Mouse (Mus musculus) brain, adult 10 weeks (tissue): ENCODE data around the gene Gm20481. TPM values are rescaled to one million over a fixed set of nuclear protein-coding genes. Genes with fewer than 3 reads are reported as not detected.

Experiments
- polyA plus RNA-seq: library from polyadenylated mRNA; stranded (reverse); fragments of 350-450 nt; fragmentation: Illumina TruSeq; extraction: RNeasy Lipid Tissue Mini Kit (QIAGEN cat#74804); gene quantifications from one replicate; pipeline ENCODE4 v1.2.3, GENCODE M21; 2015; ENCODE audit warnings: low read depth, low replicate concordance

Gene Gm20481
- not detected for polyA plus RNA-seq

GRCm38 (mm10) chr17:34969822-34970221 is at the start of gene Gm20481:
Gene Gm20481 (plus strand): TSS chr17:34969912.

GRCm38 (mm10) chr17:34931061-34931734 is 38.5 kb upstream of the Gm20481 start, which contains the start of gene Neu1:
Gene Neu1 (plus strand): TSS chr17:34931253.

GRCm38 (mm10) chr17:34959130-34959778 is 10.5 kb upstream of the Gm20481 start, which contains the start of gene Hspa1b:
Gene Hspa1b (minus strand): TSS chr17:34959238.

GRCm38 (mm10) chr17:34972069-34972749 is 2.5 kb downstream of the Gm20481 start, which contains the start of the genes Hspa1a and Hspa1l:
Gene Hspa1a (minus strand): TSS chr17:34972156.
Gene Hspa1l (plus strand): TSS chr17:34972703.

GRCm38 (mm10) chr17:34981690-34982180 is 12.0 kb downstream of the Gm20481 start, which contains the start of gene Lsm2:
Gene Lsm2 (plus strand): TSS chr17:34981862.

GRCm38 (mm10) chr17:35000717-35001451 is 31.2 kb downstream of the Gm20481 start, which contains the start of gene Vars:
Gene Vars (plus strand): TSS chr17:35000987.

GRCm38 (mm10) chr17:35016376-35016775 is 46.7 kb downstream of the Gm20481 start, which contains the start of gene Vwa7:
Gene Vwa7 (plus strand): TSS chr17:35016579.

Other genes with a start within 250 kb of the Gm20481 start
- gene C4b, start 226.0 kb upstream of the Gm20481 start, polyA plus RNA-seq, result 10.9 TPM
- gene Cyp21a1, start 165.4 kb upstream of the Gm20481 start, polyA plus RNA-seq, result not detected
- gene Stk19, start 133.0 kb upstream of the Gm20481 start, polyA plus RNA-seq, result 67.9 TPM
- gene Dxo, start 132.9 kb upstream of the Gm20481 start, polyA plus RNA-seq, result 37.4 TPM
- 47.0 TPM for gene Skiv2l, start 119.7 kb upstream of the Gm20481 start, polyA plus RNA-seq
- gene Nelfe, start 119.5 kb upstream of the Gm20481 start, polyA plus RNA-seq, result 35.3 TPM
- gene Cfb, start 107.4 kb upstream of the Gm20481 start, polyA plus RNA-seq, result 0.31 TPM
- 5.7 TPM for gene Zbtb12, start 90.4 kb upstream of the Gm20481 start, polyA plus RNA-seq
- not detected for gene Gm20547, start 87.9 kb upstream of the Gm20481 start, polyA plus RNA-seq
- gene C2, start 71.6 kb upstream of the Gm20481 start, polyA plus RNA-seq, result 1.5 TPM
- 122 TPM for gene Ehmt2, start 71.4 kb upstream of the Gm20481 start, polyA plus RNA-seq
- gene Slc44a4, start 55.4 kb upstream of the Gm20481 start, polyA plus RNA-seq, result 0.19 TPM
- gene Neu1, start 38.7 kb upstream of the Gm20481 start, polyA plus RNA-seq, result 51.2 TPM
- gene Hspa1b, start 10.7 kb upstream of the Gm20481 start, polyA plus RNA-seq, result 8.3 TPM
- gene Hspa1a, start 2.2 kb downstream of the Gm20481 start, polyA plus RNA-seq, result 8.4 TPM
- gene Hspa1l, start 2.8 kb downstream of the Gm20481 start, polyA plus RNA-seq, result 0.36 TPM
- 26.4 TPM for gene Lsm2, start 11.9 kb downstream of the Gm20481 start, polyA plus RNA-seq
- 22.8 TPM for gene Vars, start 31.1 kb downstream of the Gm20481 start, polyA plus RNA-seq
- 0.71 TPM for gene Vwa7, start 46.7 kb downstream of the Gm20481 start, polyA plus RNA-seq
- not detected for gene Sapcd1, start 58.1 kb downstream of the Gm20481 start, polyA plus RNA-seq
- 0.67 TPM for gene Msh5, start 76.8 kb downstream of the Gm20481 start, polyA plus RNA-seq
- gene Clic1, start 80.1 kb downstream of the Gm20481 start, polyA plus RNA-seq, result 22.1 TPM
- gene Ddah2, start 89.1 kb downstream of the Gm20481 start, polyA plus RNA-seq, result 19.3 TPM
- gene Ly6g6c, start 95.5 kb downstream of the Gm20481 start, polyA plus RNA-seq, result not detected
- gene Mpig6b, start 96.3 kb downstream of the Gm20481 start, polyA plus RNA-seq, result not detected
- gene Ly6g6e, start 107.0 kb downstream of the Gm20481 start, polyA plus RNA-seq, result 5.5 TPM
- gene Ly6g6d, start 108.2 kb downstream of the Gm20481 start, polyA plus RNA-seq, result 1.8 TPM
- gene Ly6g6f, start 115.7 kb downstream of the Gm20481 start, polyA plus RNA-seq, result 0.70 TPM
- gene Abhd16a, start 119.4 kb downstream of the Gm20481 start, polyA plus RNA-seq, result 106 TPM
- gene Ly6g5c, start 138.4 kb downstream of the Gm20481 start, polyA plus RNA-seq, result not detected
- not detected for gene Ly6g5b, start 145.5 kb downstream of the Gm20481 start, polyA plus RNA-seq
- 24.9 TPM for gene Gpank1, start 151.5 kb downstream of the Gm20481 start, polyA plus RNA-seq
- 221 TPM for gene Csnk2b, start 152.1 kb downstream of the Gm20481 start, polyA plus RNA-seq
- gene D17H6S53E, start 156.5 kb downstream of the Gm20481 start, polyA plus RNA-seq, result 18.0 TPM
- not detected for gene Apom, start 162.1 kb downstream of the Gm20481 start, polyA plus RNA-seq
- gene Bag6, start 165.3 kb downstream of the Gm20481 start, polyA plus RNA-seq, result 159 TPM
- 185 TPM for gene Prrc2a, start 195.0 kb downstream of the Gm20481 start, polyA plus RNA-seq
- gene Aif1, start 206.2 kb downstream of the Gm20481 start, polyA plus RNA-seq, result 19.0 TPM
- 9.3 TPM for gene Lst1, start 218.5 kb downstream of the Gm20481 start, polyA plus RNA-seq
- 0.55 TPM for gene Ltb, start 224.5 kb downstream of the Gm20481 start, polyA plus RNA-seq
- gene Tnf, start 232.1 kb downstream of the Gm20481 start, polyA plus RNA-seq, result not detected
- not detected for gene Lta, start 235.4 kb downstream of the Gm20481 start, polyA plus RNA-seq